Mouse (Mus musculus) erythroblast, embryonic 14.5 days (primary cell): ENCODE results near the gene Ubxn6.

Experiments used
- GATA1 ChIP-seq: IDR thresholded peaks from 2 replicates; pipeline ENCODE4 v1.6.1; 2012; ENCODE audit warnings: low read length, inconsistent platforms, mixed read lengths
- TAL1 ChIP-seq: IDR thresholded peaks from 3 replicates; pipeline ENCODE4 v1.6.1; 2012; ENCODE audit warnings: low read length, inconsistent platforms, mixed read lengths

- no peak for TF ChIP-seq GATA1
- no peak for TF ChIP-seq TAL1
Observed at GRCm38 (mm10) chr17:56026303-56026702, 48.5 kb downstream of the Ubxn6 start.
